Mouse (Mus musculus) embryonic fibroblast, embryonic 13.5 days (primary cell): ENCODE measurements around the gene Cavin1.

Source experiments
- CTCF ChIP-seq: IDR thresholded peaks from 2 replicates; pipeline ENCODE4 v1.5.1; 2011; ENCODE audit warnings: mild to moderate bottlenecking, control low read depth, low read length, moderate library complexity, borderline replicate concordance; ENCODE audit not compliant: insufficient read depth
- POLR2A ChIP-seq: IDR thresholded peaks from 2 replicates; pipeline ENCODE4 v1.6.1; 2011; ENCODE audit warnings: low read depth, mild to moderate bottlenecking, control low read depth, low read length, moderate library complexity

DNA sequence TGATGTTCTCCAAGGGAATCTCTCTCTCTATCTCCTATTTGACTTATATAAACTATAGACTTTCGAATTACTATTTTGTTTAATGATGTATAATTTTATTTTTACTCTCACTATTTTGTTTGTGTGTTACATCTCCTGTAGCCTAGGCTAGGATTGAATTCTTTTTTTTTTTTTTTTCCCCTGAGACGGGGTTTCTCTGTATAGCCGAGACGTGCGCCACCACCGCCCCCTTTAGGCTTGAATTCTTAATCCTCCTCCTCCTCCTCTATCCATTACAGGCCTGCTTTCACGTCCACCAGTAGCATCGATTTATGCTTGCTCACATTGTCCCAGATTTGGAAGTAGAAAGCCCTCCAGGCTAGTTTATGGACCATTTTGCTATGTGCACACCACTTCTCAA lies 11.4 kb upstream of the Cavin1 start:
- TF ChIP-seq CTCF (no peak), POLR2A (no peak)
